Mouse (Mus musculus) frontal cortex, adult 2 months (tissue): ENCODE measurements around the gene Racgap1. TPM values are rescaled to one million over a fixed set of nuclear protein-coding genes. Genes with fewer than 3 reads are reported as not detected.

Experiments
- DNase-seq, 2 experiments: peaks; one replicate each; pipeline ENCODE4 v3.0.0; 2022; ENCODE audit warnings: low spot score in 1 of 2; ENCODE audit errors: extremely low spot score in 1 of 2
- polyA plus RNA-seq: library from polyadenylated mRNA; depleted of rRNA; stranded (reverse); fragments of >200 nt; gene quantifications from 2 replicates; pipeline ENCODE4 v1.2.3, GENCODE M21; 2012; rRNA removed

Racgap1 gene
- polyA plus RNA-seq, 1 experiment, result 13.8 TPM

DNA sequence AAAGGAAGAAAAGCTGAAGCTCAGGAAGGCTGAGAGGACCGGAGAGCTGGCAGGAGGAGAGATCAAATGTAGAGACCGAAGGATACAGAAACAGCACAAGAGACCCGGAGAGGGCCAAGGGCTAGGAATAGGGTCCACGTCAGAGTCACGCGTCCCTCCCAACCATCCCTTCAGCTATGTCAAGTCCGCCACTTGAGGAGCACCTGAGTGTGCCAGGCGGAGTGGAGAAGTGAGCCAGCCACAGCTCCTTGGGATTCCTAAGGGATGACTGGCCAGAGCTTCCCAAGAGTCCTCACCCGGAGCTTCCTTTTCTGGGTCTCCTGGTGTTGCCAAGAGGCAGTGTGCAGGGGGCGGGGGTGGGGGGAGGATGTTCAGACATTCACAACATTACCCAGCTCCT lies 56.5 kb downstream of the Racgap1 start:
- no peak for DNase-seq

DNA sequence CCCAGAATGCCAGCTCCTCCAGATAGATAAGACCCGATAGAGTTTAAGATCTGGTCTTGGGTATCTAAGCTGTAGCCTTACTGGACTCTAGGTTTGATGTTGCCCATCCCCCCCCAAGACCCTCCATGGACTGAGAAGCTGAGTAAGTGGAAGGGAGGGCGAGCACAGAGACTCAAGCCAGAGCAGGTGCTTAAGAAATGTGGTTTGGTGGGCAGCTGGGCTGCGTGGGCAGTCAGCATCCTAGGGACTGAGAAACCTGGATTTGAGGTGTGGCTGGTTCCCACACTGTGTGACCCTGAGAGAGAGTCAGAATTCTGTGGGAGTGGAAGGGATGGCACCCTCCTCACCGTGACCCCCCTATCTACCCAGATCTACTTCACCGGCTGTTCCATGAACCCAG lies 58.6 kb downstream of the Racgap1 start:
- DNase-seq, result no peak

DNA sequence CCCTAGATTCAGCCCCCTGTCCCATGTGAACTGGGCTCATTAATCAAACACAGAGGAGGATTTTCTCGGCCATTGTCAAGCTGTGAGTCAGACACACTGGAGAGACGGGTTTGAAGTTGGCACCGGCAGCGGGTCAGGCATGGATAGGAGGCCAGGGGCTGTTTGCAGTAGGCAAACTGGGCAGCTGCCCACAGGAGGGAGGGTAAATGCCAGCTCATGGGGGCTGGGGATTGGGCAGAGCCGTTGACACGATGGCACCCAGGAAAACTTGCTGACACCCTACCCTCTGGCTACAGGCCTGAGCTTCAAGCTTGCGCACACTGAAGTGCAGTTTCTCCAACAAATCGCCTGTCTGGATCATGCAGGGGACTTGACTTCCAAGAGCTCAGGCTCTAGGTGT lies 59.3 kb downstream of the Racgap1 start:
- DNase-seq, result no peak

DNA sequence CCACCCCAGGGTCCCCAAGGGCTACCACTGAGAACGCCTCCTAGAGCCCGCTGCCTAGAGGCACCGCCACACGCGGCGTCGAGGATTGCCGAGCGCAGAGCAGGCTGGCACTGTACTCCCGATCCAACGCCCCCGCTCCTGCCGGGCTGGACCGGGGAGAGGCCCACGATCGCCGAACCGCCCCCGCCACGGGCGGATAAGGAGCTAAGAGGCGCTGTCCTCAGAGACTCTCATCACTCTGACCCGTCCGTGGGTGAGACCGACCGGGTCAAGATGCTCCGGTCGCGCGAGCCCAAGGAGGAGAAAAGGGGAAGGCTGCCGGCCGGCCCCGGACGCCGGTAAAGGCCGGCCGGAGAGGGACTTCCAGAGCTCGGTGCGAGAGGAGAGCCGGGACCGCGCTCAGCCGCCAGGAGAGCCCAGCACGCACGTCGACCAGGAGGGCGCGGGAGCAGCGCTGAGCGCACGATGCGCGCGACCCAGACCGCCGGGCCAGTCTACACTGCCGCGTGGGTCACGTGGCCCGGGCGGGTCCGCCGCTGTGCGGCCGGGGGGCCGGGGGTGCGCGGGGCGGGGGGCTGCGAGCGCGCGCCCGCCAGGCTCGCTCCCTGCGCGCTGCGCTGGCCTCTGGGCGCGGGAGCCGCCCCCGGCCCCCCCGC lies 60.9 kb downstream of the Racgap1 start, which contains the start of gene Aqp5:
Gene Aqp5 (plus strand): TSS at position 354 of the 656 bp plus-strand sequence.
- no peak for DNase-seq

DNA sequence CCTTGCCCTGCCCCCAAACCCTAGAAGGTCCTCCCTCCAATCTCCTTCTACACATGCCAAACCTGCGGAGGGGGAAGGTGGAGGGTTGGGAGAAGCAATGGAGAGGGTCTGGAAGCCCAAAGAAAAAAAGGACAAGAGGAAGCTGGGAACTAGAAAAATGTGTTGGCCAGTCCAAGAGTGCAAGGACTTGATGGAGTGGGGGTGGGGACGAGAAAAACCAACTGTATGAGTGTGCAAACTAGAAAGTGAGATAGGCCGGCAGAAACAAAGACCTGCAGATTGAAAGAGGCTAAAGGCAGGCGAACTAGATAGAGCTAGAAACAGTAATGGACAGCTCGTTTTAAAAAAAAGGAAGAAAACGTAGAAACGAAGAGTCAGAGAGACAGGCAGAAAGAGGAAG lies 61.8 kb downstream of the Racgap1 start:
- DNase-seq, result no peak

DNA sequence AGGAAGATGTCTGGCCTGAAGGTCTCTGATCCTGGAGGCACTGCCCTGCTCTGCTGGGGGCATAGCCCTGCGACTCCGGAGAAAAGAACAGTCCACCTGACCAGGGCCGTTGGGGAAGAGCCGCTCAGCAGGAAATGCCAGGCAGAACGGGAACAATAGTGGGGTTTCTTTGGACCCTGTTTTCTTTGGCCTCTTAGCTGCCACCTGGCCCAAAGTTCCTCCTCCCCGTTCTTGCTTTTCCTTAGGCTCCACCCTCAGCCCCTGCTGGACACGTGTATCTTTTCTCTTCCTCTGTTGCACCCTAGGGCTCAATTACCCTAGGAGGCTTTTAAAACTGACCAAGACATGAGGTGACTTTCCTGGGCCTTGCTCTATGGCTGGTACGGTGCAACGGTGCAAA lies 62.2 kb downstream of the Racgap1 start:
- DNase-seq, result no peak

DNA sequence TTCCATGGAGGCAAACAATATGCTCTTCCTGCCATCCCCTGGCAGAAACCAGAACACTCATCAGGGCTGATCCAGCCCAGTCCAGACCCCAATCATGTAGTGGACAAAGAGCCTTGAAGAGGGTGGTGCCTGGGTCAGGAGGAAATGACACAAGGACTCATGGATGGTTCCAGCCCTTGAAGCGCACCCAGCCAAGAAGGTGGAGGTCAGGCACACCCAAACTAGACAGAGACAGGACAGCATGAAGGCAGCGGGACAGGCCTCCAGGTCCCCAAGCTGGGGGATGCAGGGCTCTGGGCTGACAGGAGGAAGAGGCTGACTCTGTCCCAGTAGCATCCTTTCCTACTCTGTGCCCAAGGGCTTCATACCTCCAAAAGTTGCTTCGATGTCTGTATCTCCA lies 64.9 kb downstream of the Racgap1 start:
- no peak for DNase-seq

DNA sequence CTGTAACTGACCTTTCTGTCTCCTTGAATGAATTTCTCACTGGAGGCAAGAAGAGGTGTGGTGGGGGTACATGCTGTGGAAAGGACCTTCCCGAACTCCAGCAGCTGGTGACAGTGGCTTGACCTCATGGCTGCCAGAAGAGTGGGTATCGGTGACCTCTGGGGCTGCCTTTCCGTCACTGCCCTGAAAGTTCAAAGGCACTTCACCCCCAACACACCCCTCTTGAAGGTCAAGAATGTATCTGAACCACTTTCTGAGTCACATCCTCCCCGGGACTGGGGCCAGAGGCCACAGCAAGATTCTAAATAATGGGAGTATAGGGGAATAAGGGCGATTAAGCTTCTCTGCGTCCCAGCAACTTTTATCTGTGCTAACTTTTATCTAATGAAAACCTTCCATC lies 65.7 kb downstream of the Racgap1 start:
- no peak for DNase-seq

DNA sequence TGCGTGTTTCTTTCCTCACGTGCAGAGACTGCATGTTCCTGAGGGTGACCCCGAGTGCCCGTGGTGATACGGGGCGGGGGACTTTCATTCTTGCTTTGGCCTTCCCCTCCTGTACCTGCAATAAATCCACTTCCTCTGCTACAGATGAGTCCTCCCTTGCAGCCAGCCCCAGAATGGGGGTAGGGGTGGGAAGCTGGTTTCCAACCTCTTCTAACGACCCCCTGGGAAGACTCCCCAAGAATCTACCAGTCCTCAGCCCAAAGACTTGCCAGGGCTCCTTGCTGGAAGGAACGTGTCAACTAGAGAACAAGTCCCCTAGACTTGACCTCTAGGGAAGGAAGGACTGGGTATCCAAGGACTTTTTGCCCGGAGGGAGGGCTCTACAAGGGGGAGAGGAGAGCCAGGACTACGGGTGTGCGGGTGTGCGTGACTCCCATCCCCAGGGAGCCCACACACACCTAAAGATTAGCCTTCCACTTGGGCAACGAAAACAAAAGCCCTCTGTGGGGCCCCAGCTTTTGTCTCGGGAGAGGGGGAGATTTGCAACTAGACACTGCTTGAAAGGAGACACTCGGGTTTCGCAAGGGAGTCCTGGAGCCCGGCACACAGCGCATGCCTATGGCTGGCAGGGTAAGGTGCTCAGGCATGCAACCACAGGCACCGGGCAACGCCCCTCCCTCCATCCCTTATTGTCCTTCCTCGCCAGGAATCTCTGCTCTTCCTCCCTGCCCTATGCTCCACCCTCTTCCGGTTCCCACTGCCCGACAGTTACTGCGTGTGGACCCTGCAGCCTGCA lies 66.9 kb downstream of the Racgap1 start:
- no peak for DNase-seq

DNA sequence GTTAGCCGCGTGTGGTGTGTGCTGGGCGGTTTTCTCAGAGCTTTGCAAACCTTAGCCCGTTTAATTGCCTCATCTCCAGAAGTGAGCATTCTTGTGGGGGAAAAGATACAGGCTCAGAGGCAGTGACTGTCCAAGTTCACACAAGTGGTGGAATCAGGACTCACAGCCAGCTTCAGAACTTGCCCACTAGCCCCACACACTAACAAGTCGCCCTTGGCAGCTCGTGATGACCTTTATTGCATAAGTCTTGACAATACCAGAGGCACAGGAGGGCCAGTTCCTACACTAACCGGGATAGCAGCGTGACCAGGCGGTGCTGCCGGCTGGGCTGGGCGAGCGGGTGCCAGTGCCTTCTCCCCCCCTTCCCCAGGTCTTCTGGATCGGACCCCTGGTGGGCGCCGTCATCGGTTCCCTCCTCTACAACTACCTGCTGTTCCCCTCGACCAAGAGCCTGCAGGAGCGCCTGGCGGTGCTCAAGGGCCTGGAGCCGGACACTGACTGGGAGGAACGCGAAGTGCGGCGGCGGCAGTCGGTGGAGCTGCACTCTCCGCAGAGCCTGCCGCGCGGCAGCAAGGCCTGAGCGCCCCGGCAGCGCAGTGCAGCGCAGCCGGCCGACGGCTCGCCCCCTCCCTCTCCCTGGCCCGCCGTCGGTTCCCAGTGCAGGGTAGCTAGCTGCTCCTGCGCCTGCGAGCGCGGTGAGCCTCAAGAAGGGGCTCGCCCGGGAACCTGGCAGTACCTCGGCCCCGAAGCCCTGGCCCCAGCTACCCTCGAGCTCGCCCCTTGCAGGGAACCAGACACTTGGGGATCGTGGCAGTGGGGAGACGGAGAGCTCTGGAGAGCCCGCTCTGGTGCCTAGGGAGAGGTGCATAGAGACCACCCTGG lies 67.8 kb downstream of the Racgap1 start:
- DNase-seq, result peak in 1 of 2 experiments; percentile 22

DNA sequence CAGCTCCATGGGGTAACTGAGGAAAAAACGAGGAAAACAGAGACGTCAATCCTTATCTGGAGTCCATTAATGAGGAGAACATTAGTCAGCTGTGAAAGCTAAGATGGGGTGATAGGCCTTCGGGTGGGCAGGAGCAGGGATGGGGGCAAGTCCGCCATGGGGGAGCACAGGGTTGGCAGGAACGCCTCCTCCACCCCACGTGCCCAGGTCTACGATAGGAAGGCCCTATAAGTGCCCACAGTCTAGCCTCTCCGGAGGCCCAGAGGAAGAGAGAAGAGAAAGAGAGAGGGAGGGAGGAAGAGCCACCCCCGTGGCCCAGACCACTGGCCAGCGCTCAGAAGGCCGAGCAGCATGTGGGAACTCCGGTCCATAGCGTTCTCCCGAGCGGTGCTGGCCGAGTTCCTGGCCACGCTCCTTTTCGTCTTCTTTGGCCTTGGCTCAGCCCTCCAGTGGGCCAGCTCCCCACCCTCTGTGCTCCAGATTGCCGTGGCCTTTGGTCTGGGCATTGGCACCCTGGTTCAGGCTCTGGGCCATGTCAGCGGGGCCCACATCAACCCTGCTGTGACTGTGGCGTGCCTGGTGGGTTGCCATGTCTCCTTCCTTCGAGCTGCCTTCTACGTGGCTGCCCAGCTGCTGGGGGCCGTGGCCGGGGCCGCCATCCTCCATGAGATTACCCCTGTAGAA lies 72.5 kb downstream of the Racgap1 start, which contains the start of gene Aqp2:
Gene Aqp2 (plus strand): TSS at position 254 of the 684 bp plus-strand sequence.
- no peak for DNase-seq

Other genes with a start within 250 kb of the Racgap1 start
- gene Nckap5l, start 193.9 kb downstream of the Racgap1 start, polyA plus RNA-seq, result 14.4 and 14.6 TPM in 2 replicates
- gene Bcdin3d, start 176.9 kb downstream of the Racgap1 start, polyA plus RNA-seq, result 5.7 and 6.8 TPM in 2 replicates
- gene Faim2, start 123.5 kb downstream of the Racgap1 start, polyA plus RNA-seq, result 161 and 168 TPM in 2 replicates
- gene Aqp2, start 72.6 kb downstream of the Racgap1 start, polyA plus RNA-seq, result 0.08 and 0.20 TPM in 2 replicates
- gene Aqp5, start 60.9 kb downstream of the Racgap1 start, polyA plus RNA-seq, result 1.2 and 1.5 TPM in 2 replicates
- gene Aqp6, start 50.3 kb downstream of the Racgap1 start, polyA plus RNA-seq, result 0.56 and 0.84 TPM in 2 replicates
- 78.1 and 80.7 TPM in 2 replicates for gene Asic1, start 18.7 kb upstream of the Racgap1 start, polyA plus RNA-seq
- gene Smarcd1, start 50.5 kb upstream of the Racgap1 start, polyA plus RNA-seq, result 189 and 197 TPM in 2 replicates
- 1.00 TPM in 1 of 2 replicates, not detected in the other for gene Gm17349, start 53.8 kb upstream of the Racgap1 start, polyA plus RNA-seq
- 52.2 and 56.5 TPM in 2 replicates for gene Gpd1, start 65.9 kb upstream of the Racgap1 start, polyA plus RNA-seq
- gene Cox14, start 74.0 kb upstream of the Racgap1 start, polyA plus RNA-seq, result 218 and 238 TPM in 2 replicates
- gene Cers5, start 121.2 kb upstream of the Racgap1 start, polyA plus RNA-seq, result 45.7 and 48.0 TPM in 2 replicates
- gene Lima1, start 223.8 kb upstream of the Racgap1 start, polyA plus RNA-seq, result 16.4 and 17.6 TPM in 2 replicates